Mouse (Mus musculus) hematopoietic stem cell, adult 5-6 weeks (primary cell): ENCODE data around the gene 1110051M20Rik. TPM values are rescaled to one million over a fixed set of nuclear protein-coding genes. Genes with fewer than 3 reads are reported as not detected.

Experiments
- ATAC-seq, 2 experiments: fragments of 125-278 bp in 1 of 2; replicated peaks in 1 of 2; 2 replicates each; pipeline ENCODE4 v1.8.0; 2016 to 2017; ENCODE audit warnings: inconsistent platforms in 2 of 2, mild to moderate bottlenecking in 2 of 2, moderate number of reproducible peaks in 2 of 2, low read depth in 1 of 2, moderate TSS enrichment in 1 of 2; ENCODE audit not compliant: low FRiP score in 2 of 2, poor library complexity in 2 of 2, severe bottlenecking in 2 of 2, insufficient read depth in 1 of 2, low TSS enrichment in 1 of 2
- total RNA-seq: library from RNA; stranded (forward); fragments of 172-1452, 232-1000 nt; gene quantifications from 2 replicates; pipeline ENCODE4 v1.2.3, GENCODE M21; 2017

Gene 1110051M20Rik
- total RNA-seq, 1 experiment from 2014 or later: 11.0 TPM

DNA sequence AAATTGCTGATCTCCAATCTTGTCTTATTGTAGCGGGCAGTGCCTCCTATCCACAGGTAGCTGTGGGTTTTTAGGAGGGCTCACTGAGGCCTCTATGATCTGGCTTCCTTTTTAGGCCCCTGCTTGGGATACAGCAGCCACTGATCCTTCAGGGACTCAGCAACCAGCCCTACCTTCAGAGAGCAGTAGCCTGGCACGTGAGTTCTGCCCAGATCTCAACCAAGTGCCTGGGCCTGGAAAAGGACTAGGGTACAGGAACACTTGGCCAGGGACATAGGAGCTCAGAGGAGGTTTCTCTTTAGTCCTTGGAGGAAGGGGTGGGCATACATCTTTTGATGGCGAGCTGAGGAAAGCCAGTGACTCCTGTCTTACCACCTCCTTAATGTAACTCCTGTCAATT, 176.5 kb downstream of the 1110051M20Rik start:
- ATAC-seq: no peak

DNA sequence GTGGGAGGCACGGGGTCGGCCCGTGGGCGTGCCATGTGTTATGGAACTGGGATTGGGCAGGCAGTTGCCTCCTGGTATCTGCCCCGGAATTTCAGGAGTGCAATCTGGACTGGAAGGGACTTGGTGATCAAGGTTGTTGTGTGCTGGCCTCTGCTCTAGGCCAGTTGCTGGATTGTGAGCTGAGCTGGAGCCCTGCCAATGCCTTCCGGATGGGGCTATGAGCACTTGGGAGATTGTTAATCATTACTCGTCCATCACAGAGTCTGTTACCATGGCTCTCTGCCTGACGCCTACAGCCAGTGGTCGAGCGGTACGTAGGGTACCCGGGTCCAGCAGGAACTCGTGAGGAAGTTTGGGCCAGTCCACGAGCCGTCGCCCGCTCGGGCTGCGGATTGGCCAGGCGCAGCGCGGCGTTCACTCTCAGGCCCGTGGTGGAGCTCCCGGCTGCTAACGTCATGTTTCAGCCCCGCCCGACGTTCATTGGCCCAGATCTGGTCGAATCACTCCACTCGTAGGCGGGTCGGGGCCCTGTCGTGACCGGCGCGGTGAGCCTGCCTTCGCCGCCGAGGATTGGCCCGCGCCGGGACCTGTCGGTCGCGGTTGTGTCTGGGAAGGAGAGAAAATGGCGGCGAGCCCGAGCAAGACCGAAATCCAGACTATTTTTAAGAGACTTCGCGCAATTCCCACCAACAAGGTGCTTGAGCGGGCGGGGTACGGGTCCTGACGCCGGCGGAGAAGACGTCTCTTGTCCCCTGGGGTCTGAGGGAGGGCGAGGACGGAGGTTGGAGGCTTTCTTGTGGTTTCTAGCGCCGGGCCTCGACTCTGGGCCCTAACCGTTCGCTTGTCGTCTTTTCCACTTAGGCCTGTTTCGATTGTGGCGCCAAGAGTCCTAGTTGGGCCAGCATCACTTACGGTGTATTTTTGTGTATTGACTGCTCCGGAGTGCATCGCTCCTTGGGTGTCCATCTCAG, 179.5 kb downstream of the 1110051M20Rik start, which contains the start of gene Arfgap2:
TSS of gene Arfgap2 (plus strand) at position 264 of the 971 bp plus-strand sequence.
- ATAC-seq: peak; percentile 99

DNA sequence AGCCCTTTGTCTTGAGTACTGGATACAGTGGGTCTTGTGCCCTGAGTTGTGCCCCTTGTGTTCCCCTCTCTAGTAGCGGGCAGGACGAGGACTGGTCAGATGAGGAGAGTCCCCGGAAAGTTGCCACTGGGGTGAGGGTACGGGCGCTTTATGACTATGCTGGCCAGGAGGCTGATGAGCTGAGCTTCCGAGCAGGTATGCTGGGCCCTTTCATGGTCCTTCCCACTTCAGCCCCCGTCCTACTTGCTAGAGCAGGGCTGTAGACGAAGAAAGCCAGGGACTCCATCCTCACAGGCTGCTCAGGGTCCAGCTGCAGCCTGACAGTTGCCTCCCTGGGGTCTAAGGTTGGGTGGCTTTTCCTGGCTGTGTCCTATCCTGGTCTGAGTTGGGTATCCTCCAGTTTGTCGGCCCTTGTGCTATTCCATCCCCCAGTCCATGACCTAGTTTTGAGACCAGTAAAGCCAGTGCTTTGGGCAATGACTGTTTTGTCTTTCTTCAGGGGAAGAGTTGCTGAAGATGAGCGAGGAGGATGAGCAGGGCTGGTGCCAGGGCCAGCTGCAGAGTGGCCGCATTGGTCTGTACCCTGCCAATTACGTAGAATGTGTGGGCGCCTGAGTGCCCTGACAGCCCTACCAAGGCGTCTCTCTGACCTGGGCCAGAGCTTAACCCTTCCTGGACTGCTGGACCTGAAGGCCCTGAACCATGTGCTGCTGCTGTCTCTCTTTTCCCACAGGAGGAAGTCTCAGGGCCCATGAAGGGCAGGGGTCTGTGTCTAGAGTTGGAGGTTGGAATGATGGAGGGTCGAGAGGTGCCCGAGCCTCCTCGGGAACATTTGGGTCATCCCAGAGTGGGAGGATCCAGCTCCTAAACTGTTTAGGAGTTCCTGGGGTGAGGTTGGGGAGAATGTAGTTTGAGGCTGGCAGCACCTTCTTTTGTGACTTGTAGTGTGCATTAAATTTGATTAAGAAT, 180.5 kb downstream of the 1110051M20Rik start:
- no peak for ATAC-seq

DNA sequence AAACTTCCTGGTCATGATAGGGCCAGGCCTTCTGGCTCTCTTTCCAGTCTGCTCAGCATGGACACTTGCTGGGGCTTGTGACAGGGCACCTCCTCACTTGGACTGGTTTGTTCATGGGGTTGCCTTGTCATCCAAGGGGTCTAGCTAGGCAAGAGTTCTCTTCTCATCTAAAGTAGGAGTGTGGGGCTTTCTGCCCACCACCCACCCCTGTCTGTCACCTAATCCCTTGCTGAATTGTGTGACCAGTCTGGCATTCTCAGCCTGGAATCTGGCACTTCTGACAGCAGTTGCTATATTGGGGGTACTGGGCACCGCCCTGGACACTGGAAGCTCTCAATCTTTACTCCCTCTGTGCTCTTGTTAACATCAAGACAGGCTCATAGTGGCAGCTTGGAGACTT, 185.0 kb downstream of the 1110051M20Rik start:
- no peak for ATAC-seq

DNA sequence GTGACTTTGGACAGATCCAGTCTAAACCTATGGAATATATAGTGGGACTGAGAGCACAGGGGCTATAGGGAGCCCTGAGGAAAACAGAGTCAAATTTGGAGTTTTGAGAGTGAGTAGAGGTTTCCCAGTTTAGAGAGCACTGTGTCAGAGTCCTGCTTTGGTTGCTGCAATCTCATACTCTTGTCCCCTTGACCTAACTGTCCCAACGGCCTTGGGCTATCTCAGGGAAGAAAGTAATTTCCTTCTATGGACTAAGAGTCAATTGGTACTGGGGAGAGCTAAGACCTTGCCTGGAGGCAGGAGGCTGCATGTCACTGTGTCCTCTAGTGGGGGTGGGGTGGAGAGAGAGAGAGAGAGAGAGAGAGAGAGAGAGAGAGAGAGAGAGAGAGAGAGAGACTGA, 185.7 kb downstream of the 1110051M20Rik start:
- no peak for ATAC-seq

DNA sequence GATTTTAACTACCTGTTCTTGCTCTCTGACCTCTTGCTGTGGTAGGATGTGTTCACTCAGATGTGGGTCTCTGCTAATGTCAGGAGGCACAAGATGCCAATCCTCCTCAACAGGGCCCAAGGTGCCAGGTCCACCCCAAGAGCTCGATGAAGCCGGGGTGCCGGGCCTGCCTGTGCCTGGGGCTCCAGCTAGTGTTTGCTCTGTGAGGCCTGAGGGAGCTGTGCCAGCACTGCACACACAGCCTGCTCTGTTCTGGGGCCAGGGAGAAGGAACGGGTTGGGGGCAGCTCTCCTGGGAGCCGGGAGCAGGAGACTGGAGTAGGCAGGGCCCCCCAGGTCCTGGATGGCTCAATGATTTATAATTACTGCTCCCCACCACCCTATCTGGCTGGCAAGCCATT, 186.4 kb downstream of the 1110051M20Rik start:
- ATAC-seq: no peak

DNA sequence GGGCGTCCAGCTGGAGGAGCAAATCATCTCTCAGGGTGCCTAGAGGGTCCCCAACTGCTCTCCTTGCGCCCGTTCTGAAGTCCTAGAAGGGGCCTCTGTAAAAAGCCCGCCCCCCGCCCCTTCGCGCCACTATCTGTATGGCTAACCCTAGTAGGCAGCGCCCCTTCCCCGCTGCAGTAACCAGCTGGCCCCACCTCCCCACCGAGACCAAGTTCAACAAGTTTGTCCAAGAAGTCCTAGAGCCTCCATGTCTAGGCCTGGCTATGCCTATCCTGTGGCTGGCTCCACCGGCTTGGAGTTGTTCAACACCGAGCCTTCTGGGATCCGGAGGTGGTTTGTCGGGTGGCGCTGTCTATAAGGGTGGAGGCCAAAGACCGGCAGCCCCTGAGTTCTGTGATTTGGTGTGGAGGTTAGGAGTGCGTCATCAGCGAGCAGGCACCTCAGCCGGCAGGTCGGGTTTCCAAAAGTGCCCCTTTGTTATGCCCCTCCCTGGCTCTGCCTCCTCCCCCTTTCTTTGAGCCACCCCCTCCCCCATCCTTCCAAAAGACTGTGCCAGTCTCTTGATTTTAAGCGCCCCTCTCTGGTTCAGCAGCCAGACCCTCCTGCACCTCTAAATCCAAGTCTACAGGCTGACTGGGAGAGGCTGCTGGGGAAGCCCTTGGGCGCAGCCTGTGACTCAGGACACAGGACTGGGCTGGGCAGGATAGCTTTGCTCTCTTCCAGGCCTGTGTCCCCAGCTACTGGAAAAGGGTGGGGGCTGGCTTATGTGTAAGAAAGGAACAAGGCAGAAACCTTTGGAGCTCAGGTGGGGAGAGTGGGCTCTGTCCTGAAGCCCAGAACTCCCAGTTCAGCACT, 187.2 kb downstream of the 1110051M20Rik start:
- peak in 1 of 2 experiments; percentile 22; a peak in 2 of 4 replicates for ATAC-seq

DNA sequence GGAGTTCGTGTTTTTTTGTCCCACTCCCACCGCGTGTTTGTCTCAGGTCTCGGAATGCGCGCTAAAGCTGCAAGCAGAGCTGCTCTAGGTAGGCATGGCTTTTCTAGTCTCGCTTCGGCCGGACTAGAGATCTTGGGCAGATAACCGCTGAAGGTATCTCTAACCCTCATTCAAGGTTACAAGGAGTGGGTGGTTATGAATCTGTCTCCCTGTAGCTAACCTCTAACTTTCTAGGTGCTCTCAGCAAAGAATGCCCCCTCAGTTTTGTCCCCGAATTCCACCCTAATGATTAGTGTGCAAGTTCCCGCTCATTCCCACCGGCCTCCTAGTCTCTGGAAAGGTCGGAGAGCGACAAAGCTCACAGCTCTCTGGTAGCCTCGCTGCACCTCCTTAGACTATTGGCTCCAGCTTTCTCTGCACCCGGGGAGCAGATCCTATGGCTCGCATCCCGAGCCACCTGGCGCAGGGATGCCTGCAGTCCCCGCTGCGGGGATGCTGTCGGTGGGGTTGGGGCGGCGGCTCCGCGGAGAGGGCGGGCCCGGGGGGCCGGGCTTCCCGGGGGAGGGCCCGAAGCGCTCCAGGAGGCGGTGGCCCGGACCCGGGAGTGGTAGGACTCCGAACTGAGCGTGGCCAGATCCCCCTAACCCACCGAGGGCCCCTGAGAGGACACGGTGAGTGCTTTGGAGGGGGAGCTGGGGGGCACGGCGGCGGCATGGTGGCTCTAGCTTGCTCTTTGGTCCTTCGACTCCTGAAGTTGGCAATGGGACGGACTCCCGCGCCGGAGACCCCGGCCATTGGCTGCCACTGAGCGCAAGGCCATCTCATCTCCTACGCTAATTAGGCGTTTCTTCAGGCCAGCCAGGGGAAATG, 188.0 kb downstream of the 1110051M20Rik start:
- ATAC-seq: peak; percentile 19 to 41; a peak in 3 of 4 replicates

DNA sequence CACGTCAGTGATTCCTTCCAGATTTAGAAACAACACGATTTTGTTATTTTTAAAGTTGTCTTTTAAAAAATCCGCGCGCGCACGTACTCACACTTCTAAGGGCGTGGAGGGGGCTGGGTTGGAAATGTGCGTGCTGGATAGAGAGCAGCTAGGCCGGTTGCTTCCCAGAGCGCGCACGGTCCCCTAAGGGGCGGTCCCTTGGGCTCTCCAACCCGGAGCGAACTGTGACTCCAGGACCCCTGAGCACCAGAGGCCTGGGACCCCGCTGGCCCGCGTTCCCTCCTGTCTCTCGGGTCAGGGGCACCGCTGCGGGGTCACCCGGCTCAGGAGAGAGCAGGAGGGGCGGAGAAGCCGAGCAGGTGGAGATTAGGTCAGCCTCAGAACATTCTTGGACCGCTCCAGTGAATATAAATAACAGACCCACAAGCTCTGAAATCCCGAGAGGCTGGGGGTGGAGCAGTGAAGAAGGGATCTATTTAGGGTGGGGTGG, 188.8 kb downstream of the 1110051M20Rik start, which contains the start of gene Pacsin3:
TSS of gene Pacsin3 (plus strand) at position 294 of the 490 bp plus-strand sequence.
- no peak for ATAC-seq

DNA sequence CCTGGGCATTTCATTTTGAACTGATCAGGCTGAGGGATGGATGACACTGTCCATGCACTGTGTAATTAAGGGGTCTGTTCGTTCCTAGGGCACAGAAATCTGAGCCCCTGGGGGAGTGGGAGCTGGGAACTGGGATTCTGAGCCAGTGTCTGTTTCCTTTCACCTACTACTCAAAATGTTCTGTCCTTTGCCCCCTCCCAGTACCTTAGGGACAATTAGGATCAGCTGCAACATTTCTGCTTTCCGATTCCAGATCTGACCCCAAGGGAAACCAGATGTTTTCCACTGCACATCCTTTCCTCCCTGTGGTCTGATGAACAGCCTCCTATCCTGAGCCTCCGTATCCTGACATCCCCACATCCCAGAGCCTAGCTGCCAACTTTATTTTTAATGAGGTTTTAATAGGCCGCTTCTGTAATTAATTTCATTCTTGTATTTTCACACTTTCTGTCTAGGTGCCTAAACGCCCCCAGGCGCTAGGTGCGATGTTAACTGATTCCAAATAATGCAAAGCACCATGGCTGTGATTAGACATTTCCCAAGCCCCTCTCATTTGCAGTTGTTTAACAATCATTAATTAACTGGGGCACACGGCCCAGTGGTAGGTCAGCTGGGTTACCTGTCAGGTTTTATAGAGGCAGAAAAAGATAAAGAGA, 189.7 kb downstream of the 1110051M20Rik start:
- ATAC-seq: no peak

DNA sequence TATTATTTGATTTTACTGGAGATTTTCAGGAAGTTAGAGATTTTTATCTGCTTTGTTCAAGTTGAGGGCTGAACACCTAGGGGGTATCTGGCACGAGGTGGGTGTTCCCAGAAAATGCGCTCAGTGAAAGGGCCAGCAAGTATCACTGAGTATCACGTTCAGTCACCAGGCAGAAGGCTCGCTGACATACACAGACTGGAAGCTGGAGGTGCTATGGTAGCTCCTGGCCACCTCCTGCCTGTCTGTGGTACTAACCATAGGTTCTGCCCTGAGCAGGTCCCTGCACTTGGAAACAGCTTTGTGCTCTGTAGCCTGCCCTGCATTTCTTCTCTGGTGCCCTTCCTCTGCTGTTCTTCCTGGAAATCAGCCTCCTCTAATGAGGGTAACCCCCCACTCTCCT, 192.0 kb downstream of the 1110051M20Rik start:
- ATAC-seq: no peak

DNA sequence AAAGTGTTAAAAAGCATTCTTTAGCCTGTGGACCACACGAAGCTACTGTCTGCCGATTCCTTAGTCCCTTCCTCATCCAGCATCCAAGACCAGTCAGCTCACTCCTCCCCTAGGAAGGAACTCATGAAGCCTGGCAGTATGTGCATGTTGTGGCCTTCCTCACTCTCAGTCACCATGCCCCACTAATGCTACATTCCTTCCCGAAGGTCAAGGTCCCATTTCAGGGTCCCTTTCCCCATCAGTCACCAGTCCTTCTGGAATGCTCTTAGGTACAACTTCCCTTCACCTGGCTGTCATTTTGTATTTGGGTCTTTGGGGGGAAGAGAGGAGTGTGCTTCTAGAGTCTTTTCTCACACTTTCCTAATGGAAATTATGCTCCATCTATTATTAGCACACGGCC, 192.5 kb downstream of the 1110051M20Rik start:
- ATAC-seq: no peak

DNA sequence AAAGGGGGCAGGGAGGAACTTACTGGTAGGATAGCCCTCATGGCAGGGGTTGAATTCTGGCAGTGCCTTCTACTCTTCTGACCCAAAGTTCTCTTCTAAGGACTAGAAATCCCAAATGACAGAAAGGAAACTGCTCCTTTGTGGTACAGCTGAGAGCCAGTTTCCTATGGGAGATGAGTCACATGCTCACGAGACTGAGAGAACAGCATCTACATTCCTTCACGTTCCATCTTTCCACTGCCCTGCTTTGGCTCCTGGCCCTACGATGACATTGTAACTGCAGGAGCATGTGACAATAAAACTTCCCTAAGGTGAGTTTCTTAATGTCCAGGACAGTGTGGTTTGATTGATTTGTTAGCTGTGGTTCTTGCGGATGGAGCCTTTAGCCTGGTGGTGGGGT, 196.1 kb downstream of the 1110051M20Rik start:
- ATAC-seq: no peak

DNA sequence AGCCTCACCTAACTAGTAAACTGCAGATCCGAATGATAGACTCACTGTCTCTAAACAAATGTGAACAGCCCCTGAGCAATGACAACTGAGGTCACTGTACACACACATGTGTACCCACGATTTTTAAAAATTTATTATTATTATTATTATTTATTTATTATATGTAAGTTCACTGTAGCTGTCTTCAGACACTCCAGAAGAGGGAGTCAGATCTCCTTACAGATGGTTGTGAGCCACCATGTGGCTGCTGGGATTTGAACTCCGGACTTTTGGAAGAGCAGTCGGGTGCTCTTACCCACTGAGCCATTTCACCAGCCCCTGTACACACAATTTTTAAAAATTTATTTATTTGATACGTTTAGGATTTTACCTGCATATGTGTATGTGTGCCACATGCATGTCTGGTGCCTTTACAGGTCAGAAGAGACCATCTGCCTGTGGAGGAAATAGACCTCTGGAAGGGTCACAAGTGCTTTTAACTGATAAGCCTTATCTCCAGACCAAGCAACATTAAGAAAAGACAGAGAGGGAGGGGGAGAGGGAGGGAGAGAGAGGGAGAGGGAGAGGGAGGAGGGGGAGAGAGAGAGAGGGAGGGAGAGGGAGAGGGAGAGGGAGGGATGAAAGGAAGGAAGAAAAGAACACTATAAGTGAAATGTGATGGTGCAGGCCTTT, 199.8 kb downstream of the 1110051M20Rik start:
- ATAC-seq: no peak

DNA sequence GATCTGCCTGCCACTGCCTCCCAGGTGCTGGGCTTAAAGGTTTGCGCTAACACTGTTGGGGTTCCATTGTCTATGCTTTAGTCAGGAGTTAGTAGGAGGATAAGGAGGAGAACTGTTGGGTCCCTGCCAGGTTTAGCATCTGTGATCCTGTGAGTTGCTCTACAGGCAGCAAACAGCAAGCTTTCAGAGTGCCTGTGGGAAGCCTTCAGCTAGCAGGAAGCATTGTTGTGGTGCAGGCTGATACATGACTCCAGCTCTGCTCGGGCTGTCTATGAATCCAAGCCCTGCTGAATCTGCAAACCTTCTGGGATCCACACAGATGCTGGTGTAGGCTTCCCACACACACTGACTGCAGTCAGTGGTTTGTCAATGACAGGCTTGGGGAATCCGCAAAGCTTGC, 201.1 kb downstream of the 1110051M20Rik start:
- no peak for ATAC-seq
